In the genomic region with DNA sequence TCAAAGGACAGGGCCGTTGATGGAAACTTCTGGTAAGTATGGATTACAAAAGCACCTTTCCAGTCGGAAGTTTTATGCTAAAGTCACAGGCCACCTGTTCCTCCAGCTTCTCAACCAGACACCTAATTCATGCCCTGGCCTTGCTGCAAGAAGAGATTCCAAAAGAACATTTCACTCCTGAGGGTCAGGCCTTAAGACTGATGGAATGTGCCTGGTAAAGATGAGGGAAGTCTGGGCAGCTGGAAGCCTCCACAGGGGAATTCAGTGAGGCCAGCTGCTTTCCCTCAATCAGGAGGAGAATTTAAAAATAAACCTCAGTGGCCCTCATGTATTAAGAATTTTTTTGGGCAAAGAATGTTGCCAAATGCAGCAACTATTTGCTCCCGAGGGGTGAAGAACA, we compare ENCODE assay signal across 8 mouse cellular contexts.
DNase-seq lines count a peak whose midpoint lies in the region; ATAC-seq and TF ChIP-seq lines count a peak whose summit lies in the region.

No protein-coding gene starts in this region.

- H3K9ac ChIP-seq in heart, postnatal 0 days (replicated peaks; ENCODE audit: low read depth, low read length), result no peak overlapping the region

- no peaks in the 10 kb centered on the region for H3K36me3 ChIP-seq in embryonic facial prominence, embryonic 10.5 days (replicated peaks)
- no peaks in the 10 kb centered on the region for H3K36me3 ChIP-seq in heart, postnatal 0 days (replicated peaks; ENCODE audit: control insufficient read depth, insufficient read depth, low read length)

- DNase-seq in gastrocnemius, adult 18-20 months (ENCODE audit: low spot score), result peak; percentile 12
- no peak for DNase-seq in gastrocnemius, adult 8-10 months (ENCODE audit: low spot score in 2 of 2)
- no peak for DNase-seq in embryonic facial prominence, embryonic 10.5 days (ENCODE audit: low spot score)
- DNase-seq in heart, postnatal 0 days (ENCODE audit: low spot score), result peak; percentile 54
- peak; percentile 65 for DNase-seq in mesoderm, embryonic 11.5 days (ENCODE audit: low read depth, low spot score)
- DNase-seq in cerebellum, adult 18-20 months, result no peak
- no peak for DNase-seq in spleen, postnatal 36 days (ENCODE audit: low spot score in 2 of 2)

- H3K27me3 ChIP-seq in embryonic facial prominence, embryonic 10.5 days (replicated peaks; ENCODE audit: low read depth, poor library complexity, severe bottlenecking), result no peaks in the 10 kb centered on the region
- H3K27me3 ChIP-seq in heart, postnatal 0 days (ENCODE audit: control insufficient read depth, insufficient read depth, low read length), result no peaks in the 10 kb centered on the region

- peak overlapping the region; percentile 54; the same call in 1 of the 2 replicates for H3K27ac ChIP-seq in embryonic facial prominence, embryonic 10.5 days (replicated peaks)
- H3K27ac ChIP-seq in heart, postnatal 0 days (ENCODE audit: low read depth), result peak overlapping the region; percentile 58

- no peak for TF ChIP-seq CTCF in heart, postnatal 0 days (IDR thresholded peaks at IDR 0.05; ENCODE audit: low read depth)

- ATAC-seq in heart, postnatal 0 days (ENCODE audit: insufficient read depth, low read depth), result peak; percentile 45; the same call in 1 of the 2 replicates
- no peak for ATAC-seq in megakaryocyte progenitor cell, adult 5-6 weeks (replicated peaks; ENCODE audit: poor library complexity)

- no peak for TF ChIP-seq EP300 in heart, postnatal 0 days (IDR thresholded peaks at IDR 0.05; ENCODE audit: low read depth)

- H3K9me3 ChIP-seq in embryonic facial prominence, embryonic 10.5 days, result no peaks in the 10 kb centered on the region
- no peaks in the 10 kb centered on the region for H3K9me3 ChIP-seq in heart, postnatal 0 days (replicated peaks; ENCODE audit: control insufficient read depth, low read length)

- WGBS in embryonic facial prominence, embryonic 10.5 days, result 43% methylated on average over 3 of the region's 3 CpGs
- WGBS in heart, postnatal 0 days, result 13% methylated on average over 3 of the region's 3 CpGs

- H3K4me2 ChIP-seq in heart, postnatal 0 days (ENCODE audit: low read depth, low read length), result peak overlapping the region; percentile 5; the same call in 1 of the 2 replicates

- peaks cover 50% of the 10 kb centered on the region for H3K4me1 ChIP-seq in embryonic facial prominence, embryonic 10.5 days
- H3K4me1 ChIP-seq in heart, postnatal 0 days (ENCODE audit: control insufficient read depth, insufficient read depth), result peaks cover 30% of the 10 kb centered on the region

- no peak overlapping the region for H3K4me3 ChIP-seq in embryonic facial prominence, embryonic 10.5 days
- no peak overlapping the region for H3K4me3 ChIP-seq in heart, postnatal 0 days (ENCODE audit: low read depth, low read length)

Comparison
In these comparisons a context has a peak if more than half of its experiments do, and no peak if none do; other contexts are left out.
1. DNase-seq: peak in gastrocnemius, adult 18-20 months (single experiment), heart, postnatal 0 days (single experiment) and mesoderm, embryonic 11.5 days (single experiment); none in gastrocnemius, adult 8-10 months (0 of 2), embryonic facial prominence, embryonic 10.5 days (single experiment), cerebellum, adult 18-20 months (0 of 2) and spleen, postnatal 36 days (0 of 2).